Mouse (Mus musculus) forebrain, embryonic 11.5 days (tissue): ENCODE results near the gene Cnfn. TPM values are rescaled to one million over a fixed set of nuclear protein-coding genes. Genes with fewer than 3 reads are reported as not detected.

Source experiments
- ATAC-seq: fragments of 200-750 bp; cut with Nextera tagmentation; replicated peaks from 2 replicates; pipeline ENCODE4 v1.8.0; 2017; ENCODE audit warnings: moderate TSS enrichment; ENCODE audit not compliant: low FRiP score
- DNase-seq: peaks from one replicate; pipeline ENCODE4 v3.0.0-alpha.2; 2017; ENCODE audit warnings: low spot score
- H3K27ac ChIP-seq: fragments of 300-500 bp; sonication (generic); 2 replicates; pipeline ENCODE4 v1.5.1; 2014; ENCODE audit warnings: low read depth, low read length
- H3K27me3 ChIP-seq: fragments of 300-500 bp; sonication (generic); 2 replicates; pipeline ENCODE4 v1.6.1; 2014; ENCODE audit warnings: mild to moderate bottlenecking, low read length, mixed read lengths; ENCODE audit not compliant: control insufficient read depth, insufficient read depth
- H3K36me3 ChIP-seq: fragments of 300-500 bp; sonication (generic); 2 replicates; pipeline ENCODE4 v1.6.1; 2014; ENCODE audit warnings: mild to moderate bottlenecking, low read length, moderate library complexity, mixed read lengths; ENCODE audit not compliant: control insufficient read depth, insufficient read depth
- H3K4me1 ChIP-seq: fragments of 300-500 bp; sonication (generic); replicated peaks from 2 replicates; pipeline ENCODE4 v1.6.1; 2014; ENCODE audit warnings: low read length, mixed read lengths; ENCODE audit not compliant: control insufficient read depth, insufficient read depth
- H3K4me2 ChIP-seq: fragments of 300-500 bp; sonication (generic); 2 replicates; pipeline ENCODE4 v1.6.1; 2014; ENCODE audit warnings: low read depth, mild to moderate bottlenecking, low read length, moderate library complexity, mixed read lengths; ENCODE audit not compliant: severe bottlenecking
- H3K4me3 ChIP-seq: fragments of 300-500 bp; sonication (generic); 2 replicates; pipeline ENCODE4 v1.5.1; 2014; ENCODE audit warnings: low read depth, low read length
- H3K9ac ChIP-seq: fragments of 300-500 bp; sonication (generic); 2 replicates; pipeline ENCODE4 v1.6.1; 2014; ENCODE audit warnings: low read length
- H3K9me3 ChIP-seq: fragments of 300-500 bp; sonication (generic); 2 replicates; pipeline ENCODE4 v1.6.1; 2016; ENCODE audit warnings: low read length, mixed read lengths; ENCODE audit not compliant: control insufficient read depth
- WGBS: fragments of 180-500 bp; shearing (Covaris S2); extraction: QIAGEN DNeasy Blood & Tissue Kit; methylation state at CpG from one replicate; pipeline ENCODE4 v1.1.7; 2014; 5-methylcytosine and 5-hydroxymethylcytosine counted together
- polyA plus RNA-seq: library from polyadenylated mRNA; unstranded; fragments of >200 nt; fragmentation: Nextera tagmentation; extraction: Ambion mirVana; gene quantifications from 2 replicates; pipeline ENCODE4 v1.2.1, GENCODE M21; 2014

Cnfn gene
- polyA plus RNA-seq, 1 experiment from 2014 or later, result 0.28 TPM

DNA sequence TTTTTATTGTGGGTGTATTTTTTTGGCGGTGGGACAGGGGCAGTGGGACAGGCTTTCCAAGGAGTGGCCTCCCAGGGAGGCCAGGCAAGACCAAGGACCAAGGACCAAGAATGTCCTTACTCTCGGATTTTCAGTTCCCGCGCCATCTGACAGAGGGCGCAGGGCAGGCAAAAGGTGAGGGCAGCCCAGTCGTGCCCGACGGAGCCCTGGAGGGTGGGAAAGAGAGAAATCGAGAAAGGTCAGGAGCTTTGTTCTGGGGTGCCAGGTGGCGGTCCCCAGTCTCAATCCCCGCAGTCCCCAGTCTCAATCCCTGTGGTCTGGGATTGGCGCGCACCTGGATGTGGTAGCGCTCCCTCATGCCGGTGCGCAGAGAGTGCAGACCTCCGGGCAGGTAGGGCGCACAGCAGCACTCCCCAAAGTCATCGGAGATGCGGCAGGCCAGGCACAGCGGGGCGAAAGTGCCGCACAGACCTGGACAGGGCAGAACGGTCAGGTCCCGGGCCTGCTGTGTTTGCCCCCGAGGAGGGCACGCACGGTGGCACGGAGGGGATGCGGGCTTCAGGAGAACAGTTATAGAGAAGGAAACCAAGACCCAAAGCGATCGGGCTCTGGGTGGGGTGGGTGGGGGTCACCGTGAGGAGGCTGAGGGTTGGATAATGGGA, 1.8 kb downstream of the Cnfn start:
- no peak overlapping the region for H3K4me2 ChIP-seq
- peak; percentile 69 for DNase-seq
- H3K4me1 ChIP-seq, result peaks cover 2% of the 10 kb centered on the region; the same call in 1 of the 2 replicates
- H3K9ac ChIP-seq, result no peak overlapping the region
- peaks cover 35% of the 10 kb centered on the region for H3K27me3 ChIP-seq
- no peak overlapping the region for H3K4me3 ChIP-seq
- WGBS, result 2% methylated on average over 33 of the region's 33 CpGs
- no peak overlapping the region for H3K27ac ChIP-seq
- no peak for ATAC-seq
- H3K9me3 ChIP-seq, result no peaks in the 10 kb centered on the region
- H3K36me3 ChIP-seq, result peaks cover 3% of the 10 kb centered on the region; the same call in 1 of the 2 replicates

DNA sequence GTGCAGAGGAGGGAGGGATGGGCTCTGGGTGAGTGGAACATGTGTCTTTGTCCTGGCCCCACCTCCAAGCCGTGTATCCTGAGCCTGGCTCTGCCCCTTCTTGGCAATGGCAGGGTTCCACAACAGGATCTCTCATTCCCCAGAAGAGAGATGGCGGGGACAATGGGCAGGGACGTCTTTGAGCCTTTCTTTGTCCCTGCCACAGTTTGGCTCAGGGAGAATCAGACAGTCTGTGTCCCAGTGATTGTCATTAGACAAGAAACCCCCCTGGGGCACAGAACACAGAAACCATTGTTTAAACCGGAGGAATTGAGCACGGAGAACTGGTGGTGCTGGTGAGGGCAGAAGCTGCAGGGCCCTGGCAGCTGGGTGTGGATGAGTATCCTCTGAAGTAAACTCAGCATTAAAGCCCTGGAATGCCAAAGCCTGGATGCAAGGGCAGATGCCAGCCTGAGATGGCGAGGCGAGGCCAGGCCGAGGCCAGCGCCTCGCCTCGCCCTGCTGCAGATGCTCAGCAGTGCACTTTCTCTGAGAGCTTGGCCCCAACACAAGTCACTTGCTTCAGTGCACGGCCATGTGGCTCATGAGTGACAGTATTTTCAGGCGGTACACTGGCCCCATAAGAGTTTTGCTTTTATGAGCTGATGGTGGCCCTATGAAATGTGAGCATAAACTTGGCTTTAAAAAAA, 3.4 kb downstream of the Cnfn start:
- no peak overlapping the region for H3K4me2 ChIP-seq
- no peak for DNase-seq
- peaks cover 35% of the 10 kb centered on the region for H3K27me3 ChIP-seq
- ATAC-seq, result 0 out of 2 replicates have a peak, but pooled peaks have one; percentile 19
- WGBS, result 11% methylated on average over 13 of the region's 13 CpGs
- no peak overlapping the region for H3K4me3 ChIP-seq
- H3K36me3 ChIP-seq, result peaks cover 3% of the 10 kb centered on the region; the same call in 1 of the 2 replicates
- no peaks in the 10 kb centered on the region for H3K9me3 ChIP-seq
- peak overlapping the region; percentile 42 for H3K9ac ChIP-seq
- no peak overlapping the region for H3K27ac ChIP-seq
- peaks cover 2% of the 10 kb centered on the region; the same call in 1 of the 2 replicates for H3K4me1 ChIP-seq

DNA sequence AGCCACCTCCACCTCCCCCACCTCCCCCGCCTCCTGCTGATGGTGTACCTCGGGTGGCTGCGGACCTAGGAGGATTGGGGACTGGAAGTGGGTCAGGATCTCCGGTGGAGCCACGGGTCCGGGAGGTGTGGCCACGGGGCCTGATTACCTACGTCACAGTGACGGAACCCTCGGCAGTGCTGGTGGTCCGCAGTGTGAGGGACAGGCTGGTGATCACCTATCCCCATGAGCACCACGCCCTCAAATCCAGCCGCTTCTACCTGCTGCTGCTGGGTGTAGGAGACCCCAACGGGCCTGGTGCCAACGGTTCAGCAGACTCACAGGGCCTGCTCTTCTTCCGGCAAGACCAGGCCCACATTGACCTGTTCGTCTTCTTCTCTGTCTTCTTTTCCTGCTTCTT, 5.9 kb downstream of the Cnfn start:
- H3K27me3 ChIP-seq, result peaks cover 22% of the 10 kb centered on the region
- no peak overlapping the region for H3K4me2 ChIP-seq
- DNase-seq, result no peak
- H3K27ac ChIP-seq, result no peak overlapping the region
- H3K9me3 ChIP-seq, result no peaks in the 10 kb centered on the region
- no peak overlapping the region for H3K4me3 ChIP-seq
- H3K4me1 ChIP-seq, result peaks cover 2% of the 10 kb centered on the region; the same call in 1 of the 2 replicates
- 94% methylated on average over 17 of the region's 17 CpGs for WGBS
- H3K36me3 ChIP-seq, result peaks cover 3% of the 10 kb centered on the region; the same call in 1 of the 2 replicates
- no peak overlapping the region for H3K9ac ChIP-seq
- ATAC-seq, result no peak

DNA sequence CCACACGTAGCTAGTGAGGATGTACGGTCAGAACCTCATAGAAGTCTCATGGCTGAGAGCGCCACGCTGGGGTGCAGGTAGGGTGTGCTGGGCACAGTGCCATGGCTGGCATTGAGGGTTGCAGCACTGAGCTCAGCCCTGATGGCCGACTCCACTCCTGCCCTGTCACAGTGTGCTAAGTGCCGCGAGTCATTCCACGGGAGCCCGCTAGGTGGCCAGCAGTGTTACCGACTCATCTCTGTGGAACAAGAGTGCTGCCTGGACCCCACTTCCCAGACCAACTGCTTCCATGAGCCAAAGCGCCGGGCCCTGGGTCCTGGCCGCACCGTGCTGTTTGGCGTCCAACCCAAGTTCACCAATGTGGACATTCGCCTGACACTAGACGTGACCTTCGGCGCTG, 6.4 kb downstream of the Cnfn start:
- 85% methylated on average over 19 of the region's 19 CpGs for WGBS
- Histone ChIP-seq H3K4me2 (no peak overlapping the region), H3K27me3 (peaks cover 17% of the 10 kb centered on the region), H3K36me3 (peaks cover 3% of the 10 kb centered on the region; the same call in 1 of the 2 replicates), H3K9me3 (no peaks in the 10 kb centered on the region), H3K9ac (no peak overlapping the region), H3K4me3 (no peak overlapping the region), H3K27ac (no peak overlapping the region), H3K4me1 (peaks cover 2% of the 10 kb centered on the region; the same call in 1 of the 2 replicates)
- DNase-seq, result peak; percentile 57
- no peak for ATAC-seq

DNA sequence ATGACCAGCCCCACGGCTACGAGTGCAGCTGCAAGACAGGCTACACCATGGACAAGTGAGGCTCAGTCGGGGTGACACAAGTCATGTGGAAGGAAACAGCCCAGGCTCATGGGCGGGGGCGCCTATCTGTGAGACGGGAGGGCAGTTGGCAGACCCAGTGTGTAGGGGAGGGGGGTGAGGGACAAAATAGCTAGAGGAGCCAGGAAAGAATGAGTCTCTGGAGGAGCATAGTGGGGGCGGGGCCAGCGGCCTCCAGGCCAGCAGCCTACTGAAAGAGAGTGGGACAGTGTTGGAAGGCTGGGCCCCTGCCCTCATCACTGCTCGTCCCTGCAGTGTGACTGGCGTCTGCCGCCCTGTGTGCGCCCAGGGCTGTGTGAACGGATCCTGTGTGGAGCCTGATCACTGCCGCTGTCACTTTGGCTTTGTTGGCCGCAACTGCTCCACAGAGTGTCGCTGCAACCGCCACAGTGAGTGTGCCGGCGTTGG, 10.8 kb downstream of the Cnfn start:
- Histone ChIP-seq H3K4me3 (no peak overlapping the region), H3K27me3 (no peaks in the 10 kb centered on the region), H3K27ac (no peak overlapping the region), H3K9ac (no peak overlapping the region), H3K36me3 (no peaks in the 10 kb centered on the region; the same call in 1 of the 2 replicates), H3K4me1 (no peaks in the 10 kb centered on the region), H3K9me3 (no peaks in the 10 kb centered on the region), H3K4me2 (no peak overlapping the region)
- no peak for DNase-seq
- 71% methylated on average over 19 of the region's 19 CpGs for WGBS
- 0 out of 2 replicates have a peak, but pooled peaks have one; percentile 63 for ATAC-seq

DNA sequence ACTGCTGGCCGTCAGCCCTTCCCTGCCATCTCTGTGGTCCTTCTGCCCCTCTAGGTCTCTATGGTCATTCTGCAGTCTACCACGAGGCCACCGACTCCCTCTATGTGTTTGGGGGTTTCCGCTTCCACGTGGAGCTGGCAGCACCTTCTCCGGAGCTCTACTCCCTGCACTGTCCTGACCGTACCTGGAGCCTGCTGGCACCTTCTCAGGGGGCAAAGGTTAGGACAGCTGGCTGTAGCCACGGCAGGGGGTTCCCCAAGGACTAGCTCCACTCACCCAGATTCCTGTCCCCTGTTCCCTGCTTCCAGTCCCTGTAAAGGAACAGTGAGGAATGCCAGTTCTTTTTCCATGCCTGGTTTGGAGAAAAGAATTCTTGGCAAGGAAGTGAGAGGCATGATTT, 20.7 kb downstream of the Cnfn start:
- no peaks in the 10 kb centered on the region; the same call in 1 of the 2 replicates for H3K9me3 ChIP-seq
- H3K27ac ChIP-seq, result no peak overlapping the region
- no peak for ATAC-seq
- no peak overlapping the region for H3K4me3 ChIP-seq
- H3K4me2 ChIP-seq, result no peak overlapping the region
- DNase-seq, result no peak
- H3K27me3 ChIP-seq, result no peaks in the 10 kb centered on the region
- no peaks in the 10 kb centered on the region for H3K4me1 ChIP-seq
- H3K9ac ChIP-seq, result no peak overlapping the region
- 93% methylated on average over 8 of the region's 8 CpGs for WGBS
- H3K36me3 ChIP-seq, result peaks cover 14% of the 10 kb centered on the region; the same call in 1 of the 2 replicates

DNA sequence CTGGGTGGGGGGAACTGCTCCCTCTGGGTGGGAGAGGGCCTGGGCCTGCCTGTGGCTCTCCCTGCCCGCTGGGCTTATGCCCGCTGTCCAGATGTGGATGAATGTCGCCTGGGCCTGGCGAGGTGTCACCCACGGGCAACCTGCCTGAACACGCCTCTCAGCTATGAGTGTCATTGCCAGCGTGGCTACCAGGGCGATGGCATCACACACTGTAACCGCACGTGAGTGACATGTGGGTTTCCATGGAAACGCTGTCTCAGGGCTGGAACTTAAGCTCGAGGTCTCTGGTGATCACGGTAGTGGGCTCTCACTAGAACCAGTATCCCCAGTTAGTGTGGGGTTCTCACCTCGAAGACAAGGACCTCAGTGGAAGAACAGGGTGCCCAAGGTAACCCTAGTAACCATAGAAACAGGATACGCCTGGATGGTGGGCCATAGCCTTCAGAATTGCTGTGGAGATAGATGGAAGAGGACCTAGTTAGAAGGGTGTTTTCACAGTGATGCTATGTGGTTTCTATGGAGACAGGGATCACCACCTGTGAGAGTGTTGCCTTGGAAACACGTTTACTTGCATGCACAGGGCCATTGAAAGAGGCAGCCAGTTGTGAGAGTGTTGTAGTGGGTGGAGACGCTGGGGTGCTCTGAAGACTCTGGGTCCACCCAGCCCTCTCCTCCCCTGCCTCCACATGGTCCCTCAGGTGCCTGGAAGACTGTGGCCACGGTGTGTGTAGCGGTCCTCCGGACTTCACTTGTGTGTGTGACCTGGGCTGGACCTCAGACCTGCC, 28.3 kb downstream of the Cnfn start:
- no peaks in the 10 kb centered on the region for H3K4me1 ChIP-seq

DNA sequence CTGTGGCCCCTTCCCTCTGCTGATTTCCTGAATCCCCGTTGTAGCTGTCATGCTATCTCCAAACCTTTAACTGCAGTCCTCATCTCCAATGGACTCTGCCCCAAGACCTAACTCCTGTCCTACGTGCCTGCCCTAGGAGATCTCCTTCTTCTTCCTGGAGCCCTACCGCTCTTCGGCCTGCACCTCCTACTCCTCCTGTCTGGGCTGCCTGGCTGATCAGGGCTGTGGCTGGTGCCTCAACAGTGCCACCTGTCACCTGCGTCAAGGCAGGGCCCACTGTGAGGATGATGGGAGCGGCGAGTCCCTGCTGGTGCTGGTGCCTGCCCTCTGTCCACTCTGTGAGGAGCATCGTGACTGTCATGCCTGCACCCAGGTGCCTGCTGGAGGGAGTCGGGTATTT, 30.2 kb downstream of the Cnfn start:
- H3K4me3 ChIP-seq, result no peak overlapping the region
- WGBS, result 89% methylated on average over 9 of the region's 9 CpGs
- ATAC-seq, result no peak
- no peaks in the 10 kb centered on the region for H3K9me3 ChIP-seq
- H3K4me1 ChIP-seq, result no peaks in the 10 kb centered on the region
- H3K4me2 ChIP-seq, result no peak overlapping the region
- no peaks in the 10 kb centered on the region; the same call in 1 of the 2 replicates for H3K36me3 ChIP-seq
- no peak for DNase-seq
- no peak overlapping the region for H3K27ac ChIP-seq
- no peaks in the 10 kb centered on the region for H3K27me3 ChIP-seq
- no peak overlapping the region for H3K9ac ChIP-seq

More for the DNA sequence above, 28.3 kb downstream of the Cnfn start:
- Histone ChIP-seq H3K9ac (no peak overlapping the region), H3K27ac (no peak overlapping the region), H3K4me3 (no peak overlapping the region), H3K27me3 (no peaks in the 10 kb centered on the region), H3K36me3 (no peaks in the 10 kb centered on the region; the same call in none of the 2 replicates), H3K9me3 (no peaks in the 10 kb centered on the region), H3K4me2 (no peak overlapping the region)
- WGBS, result 84% methylated on average over 20 of the region's 20 CpGs
- no peak for ATAC-seq
- DNase-seq, result no peak
